9 mouse cellular contexts compared by ENCODE assay signal in genomic region chr12:33424329-33424728, GRCm38 (mm10). TPM values are rescaled to one million over a fixed set of nuclear protein-coding genes. Genes with fewer than 3 reads are reported as not detected.
DNase-seq lines count a peak whose midpoint lies in the region; ATAC-seq and TF ChIP-seq lines count a peak whose summit lies in the region.
"Had no signal": no experiment of that assay in that cellular context is flagged by ENCODE, and none has a peak within 500 bp of the region (broad histone marks: within the 10 kb centered on the region; RNA-seq: fewer than 3 reads in every experiment).

No protein-coding gene starts in this region.

- TF ChIP-seq CTCF in heart, postnatal 0 days (IDR thresholded peaks at IDR 0.05; ENCODE audit: low read depth) = peak; percentile 70
- TF ChIP-seq CTCF in intestine, postnatal 0 days (IDR thresholded peaks at IDR 0.05; ENCODE audit: low read depth) = peak; percentile 79

- DNase-seq in heart, postnatal 0 days (ENCODE audit: low spot score) = no peak
- DNase-seq in heart, postnatal 25 days (ENCODE audit: low spot score) = no peak
- peak; percentile 59 for DNase-seq in ES-E14 (ENCODE audit: low read depth, low spot score)
- peak; percentile 63 for DNase-seq in embryo, embryonic 10 days (ENCODE audit: low spot score)
- DNase-seq in limb, embryonic 11.5 days (ENCODE audit: low spot score) = peak; percentile 60
- DNase-seq in ovary, postnatal 36 days (ENCODE audit: low spot score) = peak; percentile 33
- DNase-seq: liver, embryonic 13.5 days had no signal

- H3K4me2 ChIP-seq in heart, postnatal 0 days (ENCODE audit: low read depth, low read length) = no peak overlapping the region
- H3K4me2 ChIP-seq in intestine, postnatal 0 days (replicated peaks; ENCODE audit: low read depth) = no peak overlapping the region
- H3K4me2 ChIP-seq in limb, embryonic 11.5 days (ENCODE audit: low read depth, severe bottlenecking) = no peak overlapping the region
- H3K4me2 ChIP-seq: liver, embryonic 13.5 days had no signal

- H3K9me3 ChIP-seq in heart, postnatal 0 days (replicated peaks; ENCODE audit: control insufficient read depth, low read length) = no peaks in the 10 kb centered on the region
- H3K9me3 ChIP-seq in ES-E14 (ENCODE audit: control insufficient read depth, insufficient read depth, low read depth, low read length) = no peaks in the 10 kb centered on the region
- H3K9me3 ChIP-seq in intestine, postnatal 0 days (ENCODE audit: control insufficient read depth) = no peaks in the 10 kb centered on the region
- no peaks in the 10 kb centered on the region for H3K9me3 ChIP-seq in limb, embryonic 11.5 days (ENCODE audit: control insufficient read depth, low read length)
- H3K9me3 ChIP-seq: liver, embryonic 13.5 days had no signal

- TF ChIP-seq EP300 in heart, postnatal 0 days (IDR thresholded peaks at IDR 0.05; ENCODE audit: low read depth) = no peak

- in situ Hi-C loops in ES-E14 (cut with MboI; ENCODE audit: low sequenced_read_pairs in 2 of 2, unreplicated experiment in 2 of 2) = loop anchor here in 1 of 2 experiments (5.0 kb wide), 1 partner anchor 37 kb away; no protein-coding TSS in a partner anchor

- peaks cover 4% of the 10 kb centered on the region; the same call in 1 of the 2 replicates for H3K27me3 ChIP-seq in heart, postnatal 0 days (ENCODE audit: control insufficient read depth, insufficient read depth, low read length)
- 0 out of 2 replicates have a peak, but pooled peaks cover 3% of the 10 kb centered on the region for H3K27me3 ChIP-seq in intestine, postnatal 0 days (replicated peaks; ENCODE audit: control insufficient read depth, insufficient read depth, low read length)
- H3K27me3 ChIP-seq in limb, embryonic 11.5 days (ENCODE audit: control insufficient read depth, insufficient read depth, low read length) = no peaks in the 10 kb centered on the region

- H3K4me1 ChIP-seq in heart, postnatal 0 days (ENCODE audit: control insufficient read depth, insufficient read depth) = no peaks in the 10 kb centered on the region
- H3K4me1 ChIP-seq in ES-E14 (ENCODE audit: control insufficient read depth in 2 of 2, insufficient read depth in 2 of 2, low read length in 2 of 2, poor library complexity in 1 of 2) = peaks cover 10 to 14% of the 10 kb centered on the region in 2 experiments; a peak in 3 of 4 replicates
- H3K4me1 ChIP-seq in intestine, postnatal 0 days (replicated peaks; ENCODE audit: control insufficient read depth, insufficient read depth, low read length) = no peaks in the 10 kb centered on the region
- H3K4me1 ChIP-seq in limb, embryonic 11.5 days (ENCODE audit: control insufficient read depth, insufficient read depth, low read length) = no peaks in the 10 kb centered on the region
- H3K4me1 ChIP-seq: liver, embryonic 13.5 days had no signal

- intact Hi-C loops in heart, postnatal 25 days (cut with DNase I) = loop anchor here (2.0 kb wide), 1 partner anchor 36 kb away; no protein-coding TSS in a partner anchor

- no peak for ATAC-seq in heart, postnatal 0 days (ENCODE audit: insufficient read depth, low read depth)
- ATAC-seq in intestine, postnatal 0 days = no peak
- ATAC-seq in limb, embryonic 11.5 days (ENCODE audit: insufficient number of reproducible peaks, low FRiP score, low TSS enrichment, low read depth) = no peak
- no peak for ATAC-seq in erythroblast, adult 5-6 weeks (replicated peaks; ENCODE audit: low FRiP score, poor library complexity, severe bottlenecking)

- no peak overlapping the region for H3K4me3 ChIP-seq in heart, postnatal 0 days (ENCODE audit: low read depth, low read length)
- H3K4me3 ChIP-seq in ES-E14 (ENCODE audit: insufficient read depth in 1 of 2, low read depth in 1 of 2, low read length in 2 of 2, poor library complexity in 1 of 2, severe bottlenecking in 1 of 2) = no peak overlapping the region
- H3K4me3 ChIP-seq in intestine, postnatal 0 days (ENCODE audit: low read depth, low read length) = no peak overlapping the region
- no peak overlapping the region for H3K4me3 ChIP-seq in limb, embryonic 11.5 days (ENCODE audit: low read depth, low read length)
- H3K4me3 ChIP-seq: liver, embryonic 13.5 days had no signal

- no peak overlapping the region for H3K27ac ChIP-seq in heart, postnatal 0 days (ENCODE audit: low read depth)
- H3K27ac ChIP-seq in ES-E14 (ENCODE audit: insufficient read depth, low read depth, low read length, poor library complexity, severe bottlenecking) = no peak overlapping the region
- no peak overlapping the region for H3K27ac ChIP-seq in intestine, postnatal 0 days (ENCODE audit: low read depth, low read length)
- no peak overlapping the region for H3K27ac ChIP-seq in limb, embryonic 11.5 days (replicated peaks; ENCODE audit: low read depth, low read length)
- H3K27ac ChIP-seq: liver, embryonic 13.5 days had no signal

- H3K36me3 ChIP-seq in heart, postnatal 0 days (replicated peaks; ENCODE audit: control insufficient read depth, insufficient read depth, low read length) = no peaks in the 10 kb centered on the region
- H3K36me3 ChIP-seq in ES-E14 (ENCODE audit: control insufficient read depth, insufficient read depth, low read length, poor library complexity, severe bottlenecking) = no peaks in the 10 kb centered on the region
- H3K36me3 ChIP-seq in intestine, postnatal 0 days (ENCODE audit: control insufficient read depth, insufficient read depth) = no peaks in the 10 kb centered on the region
- H3K36me3 ChIP-seq in limb, embryonic 11.5 days (ENCODE audit: control insufficient read depth, insufficient read depth, low read length) = no peaks in the 10 kb centered on the region
- H3K36me3 ChIP-seq: liver, embryonic 13.5 days had no signal

- H3K9ac ChIP-seq in heart, postnatal 0 days (replicated peaks; ENCODE audit: low read depth, low read length) = no peak overlapping the region
- no peak overlapping the region for H3K9ac ChIP-seq in ES-E14 (ENCODE audit: insufficient read depth, low read depth, low read length, poor library complexity, severe bottlenecking)
- H3K9ac ChIP-seq in intestine, postnatal 0 days (ENCODE audit: low read depth, low read length) = no peak overlapping the region
- H3K9ac ChIP-seq in limb, embryonic 11.5 days (ENCODE audit: low read length) = no peak overlapping the region
- H3K9ac ChIP-seq: liver, embryonic 13.5 days had no signal

- 34% methylated on average over 3 of the region's 3 CpGs for WGBS in heart, postnatal 0 days
- WGBS in intestine, postnatal 0 days = 38% methylated on average over 3 of the region's 3 CpGs
- WGBS in limb, embryonic 11.5 days = 32% methylated on average over 3 of the region's 3 CpGs

TF ChIP-seq in ES-E14, 5 proteins besides CTCF, POLR2A, EP300 and RAD21:
- TF ChIP-seq MAFK (IDR thresholded peaks at IDR 0.05; ENCODE audit: insufficient read depth, low read depth, low read length) = no peak
- peak; percentile 68 for TF ChIP-seq ZC3H11A (IDR thresholded peaks at IDR 0.05; ENCODE audit: borderline replicate concordance, low read depth, low read length)

RNA-seq across cellular contexts. Expression of gene Twistnb, which starts 5.1 kb away (rescaled TPM):
- 7.5 and 24.0 TPM in 2 replicates for total RNA-seq in heart, postnatal 0 days (2014; rRNA removed; ENCODE audit: low replicate concordance)
- 31.1 and 33.6 TPM in 2 replicates for polyA plus RNA-seq in heart, postnatal 0 days (2015; fragmentation: Nextera tagmentation; extraction: Ambion mirVana)
- total RNA-seq in heart, postnatal 25 days (2021) = 1 to 10 TPM; 7.4 to 7.5 TPM
- total RNA-seq in ES-E14 (2012; rRNA removed) = 23.0 and 27.6 TPM in 2 replicates
- polyA plus RNA-seq in intestine, postnatal 0 days (2015; fragmentation: Nextera tagmentation; extraction: Ambion mirVana) = 48.2 and 51.4 TPM in 2 replicates
- polyA plus RNA-seq in limb, embryonic 11.5 days (2014; fragmentation: Nextera tagmentation; extraction: Ambion mirVana) = 56.6 and 66.1 TPM in 2 replicates
- total RNA-seq in erythroblast, adult 5-6 weeks (2015; ENCODE audit: low replicate concordance) = 10.2 and 11.5 TPM in 2 replicates
- 9.0 and 10.2 TPM in 2 replicates for total RNA-seq in erythroblast, adult 5-6 weeks (2017; ENCODE audit: low replicate concordance)

RNA-seq across cellular contexts. Expression of gene Efcab10, which starts 29.7 kb away (rescaled TPM):
- not detected in 2 replicates for total RNA-seq in heart, postnatal 0 days (2014; rRNA removed; ENCODE audit: low replicate concordance)
- 0.73 TPM in 1 of 2 replicates, not detected in the other for polyA plus RNA-seq in heart, postnatal 0 days (2015; fragmentation: Nextera tagmentation; extraction: Ambion mirVana)
- total RNA-seq in heart, postnatal 25 days (2021) = not detected
- total RNA-seq in ES-E14 (2012; rRNA removed) = 0.63 TPM in 1 of 2 replicates, not detected in the other
- 0.18 TPM in 1 of 2 replicates, not detected in the other for polyA plus RNA-seq in intestine, postnatal 0 days (2015; fragmentation: Nextera tagmentation; extraction: Ambion mirVana)
- polyA plus RNA-seq in limb, embryonic 11.5 days (2014; fragmentation: Nextera tagmentation; extraction: Ambion mirVana) = 0.50 and 0.79 TPM in 2 replicates
- total RNA-seq in erythroblast, adult 5-6 weeks (2015; ENCODE audit: low replicate concordance) = not detected in 2 replicates
- total RNA-seq in erythroblast, adult 5-6 weeks (2017; ENCODE audit: low replicate concordance) = not detected in 2 replicates
- polyA plus RNA-seq: liver, embryonic 13.5 days had no signal

Comparison
In these comparisons a context has a peak if more than half of its experiments do, and no peak if none do; other contexts are left out.
1. DNase-seq: peak in ES-E14 (single experiment), embryo, embryonic 10 days (single experiment), limb, embryonic 11.5 days (single experiment) and ovary, postnatal 36 days (single experiment); none in heart, postnatal 0 days (single experiment) and heart, postnatal 25 days (single experiment).